Mouse (Mus musculus) limb, embryonic 14.5 days (tissue): ENCODE data around the gene Senp5. TPM values are rescaled to one million over a fixed set of nuclear protein-coding genes. Genes with fewer than 3 reads are reported as not detected.

Experiments used
- ATAC-seq: fragments of 200-750 bp; cut with Nextera tagmentation; 2 replicates; pipeline ENCODE4 v1.8.0; 2017; ENCODE audit warnings: low read depth, moderate number of reproducible peaks, moderate TSS enrichment; ENCODE audit not compliant: low FRiP score
- DNase-seq: peaks from one replicate; pipeline ENCODE4 v3.0.0-alpha.2; 2015; ENCODE audit warnings: low spot score
- H3K27ac ChIP-seq: fragments of 300-500 bp; sonication (generic); replicated peaks from 2 replicates; pipeline ENCODE4 v1.5.1; 2014; ENCODE audit warnings: low read depth, mild to moderate bottlenecking, low read length, moderate library complexity, mixed read lengths
- H3K27me3 ChIP-seq: fragments of 300-500 bp; sonication (generic); 2 replicates; pipeline ENCODE4 v1.6.1; 2014; ENCODE audit warnings: low read length, mixed read lengths; ENCODE audit not compliant: control insufficient read depth, insufficient read depth
- H3K36me3 ChIP-seq: fragments of 300-500 bp; sonication (generic); 2 replicates; pipeline ENCODE4 v1.6.1; 2014; ENCODE audit warnings: mild to moderate bottlenecking, low read length, moderate library complexity, mixed read lengths; ENCODE audit not compliant: control insufficient read depth, insufficient read depth
- H3K4me1 ChIP-seq: fragments of 300-500 bp; sonication (generic); 2 replicates; pipeline ENCODE4 v1.6.1; 2014; ENCODE audit warnings: antibody characterized with exemption, low read length, mixed read lengths; ENCODE audit not compliant: control insufficient read depth, insufficient read depth
- H3K4me2 ChIP-seq: fragments of 300-500 bp; sonication (generic); replicated peaks from 2 replicates; pipeline ENCODE4 v1.6.1; 2014; ENCODE audit warnings: low read depth, mild to moderate bottlenecking, low read length, moderate library complexity; ENCODE audit not compliant: severe bottlenecking
- H3K4me3 ChIP-seq: fragments of 300-500 bp; sonication (generic); replicated peaks from 2 replicates; pipeline ENCODE4 v1.5.1; 2014; ENCODE audit warnings: low read length
- H3K9ac ChIP-seq: fragments of 300-500 bp; sonication (generic); 2 replicates; pipeline ENCODE4 v1.6.1; 2014; ENCODE audit warnings: mild to moderate bottlenecking, low read depth, low read length, moderate library complexity; ENCODE audit not compliant: severe bottlenecking
- H3K9me3 ChIP-seq: fragments of 300-500 bp; sonication (generic); 2 replicates; pipeline ENCODE4 v1.6.1; 2016; ENCODE audit warnings: low read length; ENCODE audit not compliant: control insufficient read depth
- POLR2A ChIP-seq: fragments of 200-500 bp; IDR thresholded peaks from 2 replicates; pipeline ENCODE4 v1.8.0; 2012; ENCODE audit warnings: inconsistent platforms, mild to moderate bottlenecking, moderate library complexity, borderline replicate concordance; ENCODE audit not compliant: insufficient read depth, insufficient read length; ENCODE audit errors: extremely low read depth
- WGBS: fragments of 180-500 bp; shearing (Covaris S2); extraction: QIAGEN DNeasy Blood & Tissue Kit; methylation state at CpG from one replicate; pipeline ENCODE4 v1.1.7; 2014; 5-methylcytosine and 5-hydroxymethylcytosine counted together
- polyA plus RNA-seq, 2 experiments: library from polyadenylated mRNA; depleted of rRNA in 1 of 2; stranded (reverse) in 1 of 2; unstranded in 1 of 2; fragments of >200 nt; fragmentation: Nextera tagmentation in 1 of 2; extraction: Ambion mirVana in 1 of 2; gene quantifications; 2 replicates each; pipeline versions ENCODE4 v1.2.1 to v1.2.3; 2012 to 2014

The Senp5 gene
- polyA plus RNA-seq, 2 experiments, result 8.9 to 17.2 TPM

GRCm38 (mm10) chr16:31940586-31940985, 62.5 kb downstream of the Senp5 start:
- H3K9me3 ChIP-seq, result no peaks in the 10 kb centered on the region
- no peak for ATAC-seq
- 66% methylated on average over 2 of the region's 2 CpGs for WGBS
- H3K27me3 ChIP-seq, result peaks cover 11% of the 10 kb centered on the region
- no peak overlapping the region for H3K4me2 ChIP-seq
- no peaks in the 10 kb centered on the region; the same call in 1 of the 2 replicates for H3K36me3 ChIP-seq
- H3K4me1 ChIP-seq, result no peaks in the 10 kb centered on the region
- H3K27ac ChIP-seq, result no peak overlapping the region
- DNase-seq, result no peak
- TF ChIP-seq POLR2A, result no peak
- no peak overlapping the region for H3K4me3 ChIP-seq
- no peak overlapping the region for H3K9ac ChIP-seq

GRCm38 (mm10) chr16:31938856-31939255, 64.2 kb downstream of the Senp5 start:
- WGBS, result 64% methylated on average over 6 of the region's 6 CpGs
- DNase-seq, result no peak
- Histone ChIP-seq H3K4me2 (no peak overlapping the region), H3K9ac (no peak overlapping the region), H3K27ac (no peak overlapping the region), H3K4me1 (peaks cover 3% of the 10 kb centered on the region; the same call in 1 of the 2 replicates), H3K9me3 (no peaks in the 10 kb centered on the region), H3K36me3 (no peaks in the 10 kb centered on the region), H3K27me3 (peaks cover 28% of the 10 kb centered on the region), H3K4me3 (no peak overlapping the region)
- no peak for TF ChIP-seq POLR2A
- no peak for ATAC-seq

GRCm38 (mm10) chr16:31936568-31936967, 66.5 kb downstream of the Senp5 start:
- no peak for TF ChIP-seq POLR2A
- Histone ChIP-seq H3K9ac (no peak overlapping the region), H3K4me1 (peaks cover 10% of the 10 kb centered on the region), H3K4me3 (no peak overlapping the region), H3K27ac (no peak overlapping the region), H3K27me3 (peaks cover 38% of the 10 kb centered on the region), H3K9me3 (no peaks in the 10 kb centered on the region), H3K36me3 (no peaks in the 10 kb centered on the region), H3K4me2 (no peak overlapping the region)
- WGBS, result 86% methylated on average over 4 of the region's 4 CpGs
- ATAC-seq (no peak), DNase-seq (no peak)

- H3K36me3 ChIP-seq, result no peaks in the 10 kb centered on the region
- H3K4me2 ChIP-seq, result peak overlapping the region; percentile 95
- no peak for ATAC-seq
- DNase-seq, result no peak
- H3K4me3 ChIP-seq, result peak overlapping the region; percentile 28
- 5% methylated on average over 36 of the region's 36 CpGs for WGBS
- H3K9ac ChIP-seq, result peak overlapping the region; percentile 3
- H3K27me3 ChIP-seq, result peaks cover 38% of the 10 kb centered on the region
- no peak for TF ChIP-seq POLR2A
- no peak overlapping the region for H3K27ac ChIP-seq
- H3K4me1 ChIP-seq, result peaks cover 10% of the 10 kb centered on the region
- no peaks in the 10 kb centered on the region for H3K9me3 ChIP-seq
Observed at GRCm38 (mm10) chr16:31935091-31935979, 67.8 kb downstream of the Senp5 start.

DNA sequence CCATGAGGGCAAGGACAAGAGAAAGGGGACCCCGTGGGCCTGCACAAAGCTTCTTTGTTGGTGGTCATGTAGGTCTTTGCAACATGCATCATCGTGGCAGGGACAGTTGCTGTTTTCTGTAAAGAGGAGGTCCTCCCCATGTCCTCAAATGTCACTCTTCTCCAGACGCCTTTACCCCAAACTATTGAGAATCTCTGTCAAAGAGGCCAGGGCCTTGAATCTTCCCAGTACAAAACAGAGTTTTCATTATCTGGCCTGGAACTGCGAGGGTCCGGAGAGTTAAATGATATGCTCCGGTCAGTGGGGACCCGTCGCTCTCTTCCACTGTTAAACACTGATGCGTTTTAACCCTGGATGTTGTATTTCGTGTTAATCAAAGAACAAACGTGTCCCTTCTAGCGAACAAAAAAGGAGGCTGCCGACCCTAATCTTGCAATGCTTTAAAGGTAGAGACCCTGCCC, 68.5 kb downstream of the Senp5 start:
- DNase-seq (no peak), ATAC-seq (no peak)
- no peak overlapping the region for H3K27ac ChIP-seq
- no peak for TF ChIP-seq POLR2A
- H3K9ac ChIP-seq, result no peak overlapping the region
- peaks cover 10% of the 10 kb centered on the region for H3K4me1 ChIP-seq
- peak overlapping the region; percentile 28 for H3K4me3 ChIP-seq
- WGBS, result 21% methylated on average over 13 of the region's 13 CpGs
- no peaks in the 10 kb centered on the region for H3K9me3 ChIP-seq
- H3K36me3 ChIP-seq, result no peaks in the 10 kb centered on the region
- peak overlapping the region; percentile 95 for H3K4me2 ChIP-seq
- peaks cover 38% of the 10 kb centered on the region for H3K27me3 ChIP-seq
